Mouse (Mus musculus) telencephalon, adult 2 months (tissue): Measurements from ENCODE around the gene Mmd2.

Source experiments
- DNase-seq: peaks from one replicate; pipeline ENCODE4 v3.0.0-alpha.2; 2011; ENCODE audit warnings: low read depth, low spot score

The Mmd2 gene

DNA sequence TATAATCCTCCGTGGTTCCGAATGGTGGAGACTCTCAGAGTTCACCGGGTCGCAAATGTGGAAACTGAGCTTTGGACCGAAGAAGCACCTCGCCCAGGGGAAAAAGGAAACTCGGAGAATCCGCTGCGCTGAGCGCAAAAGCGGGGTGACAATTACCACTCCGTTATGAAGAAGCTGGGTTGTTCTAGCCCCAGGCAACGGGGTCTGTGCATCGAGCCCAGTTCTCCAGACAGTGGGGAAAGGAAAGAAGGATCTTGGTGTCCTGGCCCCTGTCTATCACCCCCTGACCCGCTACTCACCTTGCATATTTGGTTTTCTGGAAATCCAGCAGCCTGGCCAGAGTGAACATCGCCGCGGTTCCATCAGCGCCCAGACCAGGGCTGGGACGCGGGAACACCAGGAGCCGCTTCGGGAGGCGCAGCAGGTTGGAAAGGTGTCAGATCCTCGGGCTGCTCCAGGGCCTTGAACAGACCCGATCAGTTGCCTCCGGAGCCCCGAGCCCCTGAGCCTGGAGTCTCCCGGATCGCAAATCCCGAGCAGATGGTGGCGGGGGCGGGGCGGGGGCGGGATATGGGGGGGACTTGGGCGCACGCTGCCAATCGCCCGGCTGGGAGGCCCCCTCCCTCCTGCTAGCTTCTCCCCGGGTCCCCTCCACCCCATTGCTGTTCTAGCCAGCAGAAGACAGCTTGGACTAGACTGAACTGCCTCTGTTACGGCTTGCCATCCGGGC lies at the start of gene Mmd2:
Gene Mmd2 (minus strand): TSS at position 542 of the 730 bp plus-strand sequence.
- no peak for DNase-seq

DNA sequence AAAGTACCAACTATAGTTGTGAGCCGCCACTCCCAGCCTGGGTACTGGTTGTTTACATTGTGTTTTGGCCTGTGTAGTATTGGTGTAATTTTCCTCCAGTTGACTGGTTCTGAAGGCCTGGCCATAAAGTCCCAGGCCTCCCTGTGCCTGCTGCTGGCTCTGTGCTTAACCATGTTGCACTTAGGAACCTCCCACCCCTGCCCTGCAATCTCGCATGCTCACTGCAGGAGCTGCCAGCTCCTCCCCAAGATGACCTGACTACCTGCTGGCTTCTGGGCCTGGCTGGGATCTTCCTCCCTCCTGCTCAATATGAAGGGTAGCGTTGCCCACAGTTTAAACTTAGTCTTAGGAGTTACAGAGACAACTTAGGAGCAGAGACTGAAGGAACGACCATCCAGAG lies 43.7 kb upstream of the Mmd2 start:
- DNase-seq, result no peak

DNA sequence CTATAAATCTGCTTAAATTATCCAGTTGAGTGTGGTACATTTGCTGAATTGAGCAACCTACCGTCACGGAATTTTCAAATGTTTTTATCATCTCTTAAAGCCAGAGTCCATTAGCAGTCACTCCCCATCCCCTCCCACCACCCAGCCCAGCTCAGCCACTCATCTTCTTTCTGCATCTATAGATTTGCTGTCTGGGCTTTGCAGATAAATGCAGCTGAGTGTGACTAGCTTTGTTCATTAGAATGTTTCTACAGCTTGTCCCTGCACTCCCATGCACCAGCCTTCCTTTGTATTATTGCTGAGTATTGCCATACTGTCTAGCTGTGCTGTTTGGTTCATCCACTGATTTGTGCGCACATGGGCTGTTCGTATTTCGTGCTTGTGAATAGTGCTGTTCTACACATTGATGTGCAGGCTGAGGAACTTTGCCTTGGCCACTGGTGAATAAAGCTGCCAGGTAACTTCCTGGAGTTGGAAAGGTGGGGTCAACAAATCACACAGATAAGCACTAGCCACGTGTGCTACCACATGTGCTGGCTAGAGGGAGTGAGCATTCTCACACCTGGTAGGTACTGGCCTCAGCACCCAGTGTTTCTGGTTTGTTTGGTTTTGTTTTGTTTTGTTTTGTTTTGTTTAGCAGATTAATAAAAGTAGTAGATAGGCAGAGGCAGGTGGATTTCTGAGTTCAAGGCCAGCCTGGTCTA lies 42.3 kb upstream of the Mmd2 start:
- DNase-seq, result no peak

DNA sequence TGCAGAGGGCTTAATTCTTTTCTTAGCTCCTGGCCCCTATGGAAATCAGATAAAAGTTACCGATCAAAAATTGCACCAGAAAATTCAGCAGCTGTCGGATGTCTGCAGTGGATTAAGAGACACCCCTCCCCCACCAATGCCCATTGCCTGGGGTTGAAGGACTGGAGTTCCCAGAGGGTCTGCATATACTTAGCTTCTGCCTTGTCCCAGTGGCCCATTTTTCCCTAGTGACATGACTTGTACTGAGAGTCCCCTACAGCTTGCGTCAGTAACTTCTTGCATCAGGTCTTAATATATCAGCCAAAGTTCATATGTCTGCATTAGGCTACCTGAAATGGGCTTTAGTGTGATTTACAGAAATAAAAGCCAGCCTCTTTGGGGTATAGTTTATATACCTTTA lies 41.8 kb upstream of the Mmd2 start:
- no peak for DNase-seq

DNA sequence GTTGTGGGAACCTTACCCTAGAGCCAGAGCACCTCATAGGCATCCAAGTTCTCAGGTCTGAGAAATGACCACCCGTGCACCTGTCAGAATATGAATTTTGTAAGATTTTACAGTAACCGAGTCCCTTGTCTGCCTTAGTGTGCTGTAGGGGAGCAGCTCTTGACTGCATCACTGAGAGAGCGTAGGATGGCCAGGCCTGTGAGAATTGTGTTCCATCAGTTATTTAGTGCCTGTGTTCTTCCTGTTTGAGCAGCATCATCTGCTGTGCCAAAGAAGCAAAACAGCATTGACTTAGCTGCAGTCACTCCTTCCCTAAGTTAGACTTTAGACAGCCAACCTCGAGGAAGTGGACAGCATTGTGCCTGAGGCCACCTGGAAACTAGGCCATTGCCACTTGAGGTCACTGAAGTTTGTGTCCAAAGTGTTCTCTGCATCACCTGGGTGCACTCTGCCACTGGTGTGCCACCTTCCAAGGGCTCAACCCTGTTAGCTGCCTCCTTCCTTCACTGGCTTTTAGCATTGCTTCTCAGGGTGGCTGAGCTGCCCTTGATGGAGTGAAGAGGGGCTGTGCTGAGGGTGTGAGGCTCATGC lies 41.0 kb upstream of the Mmd2 start:
- no peak for DNase-seq

DNA sequence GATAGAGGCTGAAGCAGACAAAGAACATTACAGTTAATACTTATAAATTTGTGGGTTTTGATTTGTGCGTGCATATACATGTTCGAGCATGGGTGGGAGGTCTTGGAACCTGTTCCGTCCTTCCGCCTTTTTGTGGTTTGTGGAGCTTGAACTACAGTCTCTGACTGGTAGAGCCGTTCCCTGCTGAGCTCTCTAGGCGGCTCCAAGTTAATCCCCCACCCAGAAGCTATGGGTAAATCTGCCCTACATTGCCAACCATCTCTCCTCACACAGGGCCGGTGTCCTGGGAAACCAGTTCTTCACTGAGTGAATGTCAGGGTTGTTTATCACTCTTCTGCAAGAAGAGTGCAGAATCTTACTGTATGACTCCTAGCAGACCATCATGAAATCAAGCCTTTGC lies 39.6 kb upstream of the Mmd2 start:
- DNase-seq, result no peak

DNA sequence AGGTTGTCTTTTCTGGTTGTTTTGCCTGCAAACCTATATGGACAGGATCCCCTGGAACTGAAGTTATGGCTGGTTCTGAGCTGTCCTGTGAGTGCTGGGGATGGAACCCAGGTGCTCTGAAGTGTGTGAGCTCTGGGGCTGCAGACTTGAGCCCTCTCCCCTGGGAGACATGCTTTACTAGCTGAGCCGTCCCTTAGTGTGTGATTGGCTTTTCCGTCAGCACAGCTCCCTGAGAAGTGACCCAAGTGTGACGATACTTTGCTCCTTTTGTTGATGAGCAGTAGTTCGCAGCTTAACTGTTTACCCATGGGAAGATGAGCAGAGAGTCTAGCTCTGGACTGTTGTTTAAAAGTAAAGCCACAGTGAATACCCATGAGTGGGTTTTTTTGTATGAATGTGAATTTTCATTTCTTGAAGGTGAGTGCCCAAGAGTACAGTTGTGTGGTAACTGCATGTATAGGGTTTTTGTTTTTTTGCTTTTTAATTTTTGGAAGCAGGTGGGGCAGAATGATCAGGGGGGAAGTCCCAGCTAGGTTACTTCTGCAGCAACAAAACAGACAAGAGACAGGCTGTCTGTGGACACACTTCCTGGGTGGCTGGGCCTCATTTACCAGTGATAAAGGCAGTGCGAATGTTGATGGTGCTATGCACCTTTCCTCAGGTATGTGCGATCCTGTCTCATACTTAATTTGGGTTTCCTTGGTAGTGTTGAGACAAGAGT lies 32.9 kb upstream of the Mmd2 start:
- no peak for DNase-seq

DNA sequence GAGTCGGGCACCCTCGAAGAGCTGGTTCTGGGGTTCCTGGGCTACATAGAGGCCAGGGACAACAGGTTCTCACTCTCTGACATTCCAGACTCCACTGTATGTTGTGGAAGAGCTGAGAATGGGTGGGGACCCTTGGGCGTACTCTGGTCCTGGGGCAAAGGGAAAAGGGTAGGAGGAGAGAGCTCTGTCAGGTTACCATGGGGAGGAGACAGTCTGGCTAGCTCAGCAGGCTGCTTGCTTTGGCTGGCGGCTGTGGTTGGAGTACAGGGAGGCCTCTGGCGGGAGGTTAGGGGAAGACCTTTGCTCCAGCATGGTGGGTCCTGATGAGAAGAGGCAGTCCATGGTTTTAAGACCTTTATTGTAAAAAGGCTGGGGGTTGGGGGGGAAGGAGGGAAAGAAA lies 31.5 kb upstream of the Mmd2 start:
- DNase-seq, result no peak

DNA sequence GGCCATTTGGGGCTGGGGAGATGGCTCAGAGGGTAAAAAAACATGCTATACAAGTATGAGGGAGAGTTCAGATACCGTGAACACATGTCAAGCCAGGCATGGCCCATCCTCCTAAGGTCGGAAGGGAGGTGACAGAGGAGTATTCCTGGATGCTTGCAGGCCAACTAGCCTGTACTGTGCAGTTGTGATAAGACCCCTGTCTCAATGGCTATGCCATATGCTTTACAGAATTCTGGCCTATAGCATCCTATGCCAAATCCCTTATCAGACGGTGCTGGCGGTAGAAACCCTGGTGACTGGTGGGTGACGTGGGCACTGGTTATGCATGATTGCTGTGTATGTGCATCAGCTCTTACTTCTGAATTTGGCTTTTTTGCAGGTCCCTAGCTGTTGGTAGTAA lies 29.2 kb upstream of the Mmd2 start:
- no peak for DNase-seq

DNA sequence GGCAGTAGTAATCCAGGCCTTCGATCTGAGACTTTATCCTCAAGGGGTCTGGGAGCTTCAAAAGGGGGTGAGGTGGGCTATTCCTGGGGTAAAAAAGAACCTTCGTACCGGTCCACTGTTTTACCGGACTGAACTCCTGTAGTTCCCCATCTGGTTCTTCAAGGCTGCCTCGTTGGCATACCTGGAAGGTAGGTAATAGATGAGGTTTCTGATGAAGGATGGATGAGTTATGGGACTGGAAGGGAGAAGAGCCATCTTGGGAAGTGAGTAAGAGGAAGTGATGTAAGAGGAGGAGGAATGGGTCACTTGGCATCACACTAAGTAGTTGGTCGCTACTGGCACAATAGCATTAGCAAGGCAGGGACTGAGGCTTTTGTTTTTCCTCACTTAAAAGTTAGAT lies 21.6 kb upstream of the Mmd2 start:
- no peak for DNase-seq

DNA sequence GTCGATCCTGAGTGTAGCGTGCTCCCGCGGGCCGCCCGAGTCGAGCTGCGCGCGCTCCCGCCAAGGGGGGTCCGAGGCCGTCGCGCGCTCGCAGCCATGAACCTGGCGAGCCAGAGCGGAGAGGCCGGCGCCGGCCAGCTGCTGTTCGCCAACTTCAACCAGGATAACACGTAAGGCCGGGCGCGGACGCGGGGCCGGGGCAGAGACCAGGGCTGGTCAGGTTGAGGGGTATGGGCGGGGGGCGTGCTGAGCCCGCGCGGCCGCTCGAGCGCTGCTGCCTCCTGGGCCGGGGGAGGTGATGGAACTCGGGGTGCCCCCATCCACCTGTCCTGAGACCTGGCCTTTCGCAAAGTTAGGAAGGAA lies 21.0 kb upstream of the Mmd2 start:
- DNase-seq, result no peak

DNA sequence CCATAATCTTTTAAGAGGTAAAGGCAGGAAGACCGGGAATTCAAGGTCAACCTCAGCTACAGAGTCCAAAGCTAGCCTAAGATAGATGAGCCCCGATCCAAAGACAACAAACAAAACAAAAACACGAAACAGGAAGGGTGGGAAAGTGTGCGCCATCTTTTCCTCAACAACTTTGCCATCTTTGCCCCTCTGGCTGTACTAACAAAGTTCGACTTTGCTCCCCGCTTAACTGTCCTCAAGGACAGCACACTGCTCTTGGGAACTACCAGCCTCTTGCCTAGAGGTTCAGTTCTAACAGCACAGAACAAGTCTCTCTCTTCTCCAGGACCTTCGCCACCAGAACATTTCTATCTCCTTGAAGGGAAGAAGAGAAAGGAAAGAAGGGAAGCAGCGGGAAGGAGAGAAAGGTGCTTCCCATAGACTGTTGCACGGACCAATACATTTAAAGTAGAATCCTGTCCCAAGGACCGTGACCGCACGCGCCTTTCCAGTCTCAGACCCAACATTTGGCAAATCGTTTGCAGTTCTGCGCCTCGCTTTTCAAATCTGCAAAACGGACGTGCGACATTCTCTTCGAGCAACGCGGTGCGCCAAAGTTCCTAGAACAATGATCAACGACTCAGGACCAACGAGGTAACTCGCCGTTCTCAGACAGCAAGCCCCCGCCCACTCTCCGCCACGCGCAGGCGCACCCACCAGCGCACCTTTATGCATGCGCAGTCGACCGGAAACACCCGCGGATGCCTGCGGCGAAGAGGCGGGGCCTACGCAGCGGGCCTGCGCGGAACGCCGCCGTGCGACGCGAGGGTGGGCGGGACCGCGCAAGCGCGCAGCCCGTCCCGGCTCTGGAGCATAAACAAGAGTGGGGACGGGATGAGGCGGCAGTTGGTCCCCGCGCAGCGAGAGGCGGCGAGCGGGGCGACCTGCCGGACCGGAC lies 20.4 kb upstream of the Mmd2 start:
- peak; percentile 91 for DNase-seq

DNA sequence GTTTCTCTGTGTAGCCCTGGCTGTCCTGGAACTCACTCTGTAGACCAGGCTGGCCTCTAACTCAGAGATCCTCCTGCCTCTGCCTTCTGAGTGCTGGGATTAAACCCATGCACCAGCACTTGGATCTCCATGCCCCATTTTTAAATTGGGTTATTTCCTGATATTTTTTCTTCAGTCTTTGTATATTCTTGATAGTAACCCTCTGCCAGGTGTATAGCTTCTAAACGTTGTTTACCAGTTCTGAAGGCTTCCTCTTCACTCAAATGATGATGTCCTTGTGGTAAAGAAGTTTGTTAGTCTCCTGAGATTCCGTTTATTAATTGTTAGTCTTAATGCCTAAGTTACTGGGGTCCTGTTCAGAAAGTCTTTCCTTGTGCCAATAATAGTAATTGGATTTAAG lies 18.8 kb upstream of the Mmd2 start, which contains the start of gene Wipi2:
Gene Wipi2 (plus strand): TSS at position 301 of the 400 bp plus-strand sequence.
- DNase-seq, result no peak

DNA sequence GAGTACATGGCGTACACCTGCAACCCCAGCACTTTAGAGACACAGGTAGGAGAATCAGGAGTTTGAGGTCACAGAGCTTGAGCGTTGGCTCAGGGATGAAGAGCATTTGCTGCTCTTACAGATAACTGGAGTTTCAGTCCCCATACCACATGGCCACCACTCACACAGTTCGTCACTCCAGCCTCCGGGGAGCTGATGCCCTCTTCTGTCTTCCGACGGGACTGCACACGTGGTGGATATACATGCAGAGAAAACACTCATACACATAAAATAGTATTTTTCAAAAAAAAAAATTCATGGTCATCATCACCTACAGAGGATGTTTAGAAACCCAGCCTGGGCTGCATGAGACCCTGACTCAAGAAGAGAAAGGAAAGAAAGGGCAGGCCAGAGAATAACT lies 14.5 kb upstream of the Mmd2 start:
- no peak for DNase-seq

DNA sequence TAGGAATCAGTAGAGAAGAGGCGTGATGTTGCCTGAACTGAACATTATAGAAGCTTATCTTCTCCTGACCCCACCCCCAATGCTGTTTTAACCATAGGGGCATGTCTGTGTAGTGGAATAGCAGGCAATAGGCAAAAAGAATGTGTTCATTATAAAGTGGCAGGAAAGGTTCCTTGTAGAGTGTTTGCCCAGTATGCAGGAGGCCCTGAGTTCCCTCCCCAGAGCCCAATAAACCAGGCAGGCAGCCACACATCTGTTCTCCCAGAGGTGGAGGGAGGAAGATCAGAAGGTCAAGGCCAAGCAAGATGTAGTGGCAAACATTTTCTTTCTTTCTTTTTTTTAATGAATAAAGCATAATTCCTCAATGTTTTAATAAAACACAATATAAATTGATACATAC lies 13.5 kb upstream of the Mmd2 start:
- DNase-seq, result no peak

DNA sequence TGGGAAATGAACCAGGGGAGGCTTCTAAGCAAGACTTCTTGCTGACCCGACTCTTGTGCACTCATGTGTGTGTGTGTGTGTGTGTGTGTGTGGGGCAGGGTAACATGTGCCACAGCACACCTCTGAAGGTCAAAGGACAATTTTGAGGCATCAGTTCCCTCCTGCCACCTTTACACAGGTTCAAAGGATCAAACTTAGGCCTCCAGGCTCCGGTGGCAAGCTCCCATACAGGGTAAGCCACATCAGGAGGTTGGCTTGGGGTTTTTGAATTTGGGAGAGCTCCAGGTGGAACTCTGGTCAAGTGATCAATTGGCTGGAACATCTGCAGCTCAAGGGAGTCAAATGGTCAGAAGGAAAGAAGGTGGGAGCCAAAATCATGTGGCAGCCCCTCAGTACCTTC lies 12.8 kb upstream of the Mmd2 start:
- no peak for DNase-seq

DNA sequence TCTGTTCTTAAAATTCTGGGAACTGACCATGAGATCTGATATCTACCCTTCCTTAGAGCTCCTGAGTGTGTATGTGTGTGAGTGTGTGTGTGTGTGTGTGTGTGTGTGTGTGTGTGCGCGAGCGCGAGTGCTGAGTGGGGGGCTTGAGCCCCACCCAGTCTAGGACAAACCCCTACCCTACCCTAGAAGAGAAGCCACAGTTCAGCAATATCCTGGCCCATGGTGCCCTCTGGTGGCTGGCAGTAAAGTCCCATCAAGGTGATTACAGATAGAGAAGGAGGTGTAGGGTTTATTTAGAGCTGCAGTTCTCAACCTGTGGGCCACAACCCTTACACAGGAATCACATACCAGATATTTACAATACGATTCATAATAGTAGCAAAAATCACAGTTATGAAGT lies 11.3 kb upstream of the Mmd2 start:
- DNase-seq, result no peak

DNA sequence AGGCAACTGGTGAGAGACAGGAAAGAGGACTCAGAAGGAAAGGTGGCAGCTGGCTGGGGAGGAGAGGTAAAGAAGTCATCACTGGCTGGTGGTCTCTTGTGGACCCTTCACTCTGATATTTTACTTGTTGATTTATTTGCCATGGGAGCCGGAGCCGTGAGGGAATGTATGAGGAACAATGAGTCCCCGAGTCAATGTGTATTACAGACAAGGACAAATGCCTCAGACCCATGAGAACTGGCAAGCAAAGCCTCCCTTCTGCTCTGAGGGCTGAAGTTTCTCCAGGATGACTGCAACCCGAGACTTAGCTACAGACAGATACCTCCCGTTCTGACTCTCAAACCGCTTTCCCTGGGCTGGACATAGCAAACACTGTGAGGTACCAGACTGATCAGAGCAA lies 7.7 kb upstream of the Mmd2 start:
- DNase-seq, result no peak

DNA sequence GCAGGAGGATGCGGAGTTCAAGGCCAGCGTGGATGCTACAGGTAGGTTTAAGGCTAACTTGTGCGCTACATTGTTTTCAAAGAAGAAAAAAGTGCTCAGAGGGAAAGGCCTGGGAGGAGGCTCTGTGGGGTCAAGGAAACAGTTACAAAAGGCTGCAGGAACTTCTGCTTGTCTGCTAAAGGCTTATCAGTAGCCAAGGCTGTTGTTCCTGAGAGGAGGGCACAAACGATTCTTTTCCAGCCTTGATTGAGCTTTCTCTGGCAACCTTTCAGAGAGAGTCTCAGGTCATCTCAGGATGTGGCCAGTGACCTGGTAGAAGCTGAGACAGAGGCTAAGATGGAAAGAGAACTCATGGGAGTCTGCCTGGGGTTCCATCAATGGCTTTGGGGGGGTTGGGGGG lies 7.0 kb upstream of the Mmd2 start:
- no peak for DNase-seq

DNA sequence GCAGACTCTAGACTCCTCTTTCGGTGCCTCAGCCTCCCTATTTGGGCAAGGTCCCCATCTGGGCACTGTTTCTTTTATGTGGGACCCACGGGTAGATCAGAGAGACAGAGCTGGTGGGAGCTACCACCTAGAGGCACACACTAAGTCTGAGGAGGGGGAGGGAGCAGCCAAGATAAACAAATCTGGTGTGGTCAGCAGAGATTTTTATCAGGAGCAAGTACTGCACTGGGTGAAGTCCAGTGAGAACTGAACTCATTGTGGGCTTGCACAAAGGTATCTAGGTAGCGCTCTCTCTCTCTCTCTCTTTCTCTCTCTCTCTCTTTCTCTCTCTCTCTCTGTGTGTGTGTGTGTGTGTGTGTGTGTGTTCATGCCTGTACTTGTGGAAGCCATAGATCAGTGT lies 5.9 kb upstream of the Mmd2 start:
- no peak for DNase-seq

DNA sequence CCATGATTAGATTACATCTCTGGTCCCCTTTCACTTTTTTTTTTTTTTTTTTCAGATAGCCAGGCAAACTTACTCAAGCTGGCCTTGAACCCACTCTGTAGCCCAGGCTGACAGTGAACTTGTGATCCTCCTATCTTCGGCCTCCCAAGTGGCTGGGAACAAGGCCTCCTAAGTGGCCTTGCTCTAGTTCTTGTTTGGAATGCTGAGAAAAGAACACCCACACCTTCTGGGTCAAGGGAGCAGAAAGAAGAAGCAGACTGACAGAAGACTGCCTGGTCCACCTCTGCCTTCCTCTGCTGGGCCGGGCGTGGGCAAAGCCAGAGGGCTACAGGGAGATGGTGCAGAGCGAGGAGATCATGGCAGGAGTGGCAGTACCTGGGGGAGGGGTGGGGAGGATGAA lies 1.8 kb upstream of the Mmd2 start:
- no peak for DNase-seq

DNA sequence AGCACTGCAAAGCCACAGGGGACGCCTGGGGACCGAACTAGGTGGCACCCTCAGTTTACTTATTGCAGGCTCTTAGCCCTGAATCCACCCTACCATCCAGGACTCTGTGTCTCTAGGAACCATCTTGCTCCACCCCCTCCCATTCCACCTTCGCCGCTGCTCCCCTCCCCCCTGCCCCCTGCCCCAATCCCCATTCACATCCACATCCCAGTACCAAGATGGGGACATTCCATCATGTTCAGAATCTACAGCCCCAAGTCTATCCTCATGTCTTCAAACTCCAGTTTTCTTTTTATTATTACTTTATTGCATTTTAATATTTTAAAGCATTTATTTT lies 357 bp upstream of the Mmd2 start:
- DNase-seq, result no peak
